Mouse (Mus musculus) bone marrow macrophage, adult 2 months (primary cell): ENCODE measurements around the gene Arpp19.

ENCODE experiments used
- CTCF ChIP-seq: IDR thresholded peaks from 2 replicates; pipeline ENCODE4 v1.5.1; 2012; ENCODE audit warnings: low read depth, mild to moderate bottlenecking, low read length, moderate library complexity
- POLR2A ChIP-seq: IDR thresholded peaks from 2 replicates; pipeline ENCODE4 v1.6.1; 2012; ENCODE audit warnings: mild to moderate bottlenecking, low read depth, low read length, borderline replicate concordance

GRCm38 (mm10) chr9:75033141-75033540 lies 4.3 kb upstream of the Arpp19 start:
- TF ChIP-seq POLR2A (no peak), CTCF (no peak)
